Mouse (Mus musculus) naive thymus-derived CD4-positive, alpha-beta T cell, adult 2 months (primary cell): Measurements from ENCODE around the gene Pde4dip.

Experiments
- DNase-seq: peaks from one replicate; pipeline ENCODE4 v3.0.0-alpha.2; 2011; ENCODE audit warnings: low read depth

The Pde4dip gene

GRCm38 (mm10) chr3:97844163-97844820, 44.2 kb downstream of the Pde4dip start:
- no peak for DNase-seq

- DNase-seq: no peak
These were observed 45.9 kb downstream of the Pde4dip start for GRCm38 (mm10) chr3:97842641-97843040.

DNA sequence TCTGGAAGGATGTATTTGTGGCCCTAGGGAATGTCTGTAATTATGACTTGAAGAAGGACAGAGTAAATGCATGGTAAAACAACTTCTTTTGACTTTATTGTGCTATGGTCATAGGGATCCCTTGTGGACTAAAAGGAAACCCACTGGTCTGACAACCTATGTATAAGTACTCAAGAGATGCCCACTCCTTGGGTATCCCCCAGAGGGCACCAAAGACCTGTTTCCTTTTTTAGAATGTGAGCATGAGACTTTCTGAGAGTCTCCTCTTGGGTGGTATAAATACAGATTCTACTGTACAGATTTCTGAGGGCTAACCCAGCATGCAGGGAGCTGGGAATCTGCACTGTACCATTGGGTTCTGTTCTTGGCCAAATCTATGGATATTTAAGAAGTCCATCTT, 48.1 kb downstream of the Pde4dip start:
- DNase-seq: no peak

DNA sequence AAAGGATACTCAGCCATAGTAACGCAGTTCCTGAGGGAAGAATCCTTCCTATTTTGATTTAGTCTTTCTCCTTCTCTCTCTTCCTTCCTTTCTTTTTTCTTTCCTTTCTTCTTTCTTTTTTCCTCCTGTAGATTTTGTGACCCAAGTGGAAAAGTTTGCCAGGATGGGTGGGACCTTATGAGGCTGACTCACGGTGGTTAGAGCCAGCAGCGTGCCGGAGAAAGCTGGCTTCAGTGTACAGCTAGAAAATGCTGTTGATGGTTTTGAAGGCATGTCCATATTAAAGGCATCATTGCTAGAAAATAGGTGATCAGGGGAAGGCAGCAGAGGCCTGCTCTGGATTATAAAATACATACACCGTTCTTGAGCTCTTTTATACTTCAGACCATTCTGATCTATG, 52.6 kb downstream of the Pde4dip start:
- no peak for DNase-seq

DNA sequence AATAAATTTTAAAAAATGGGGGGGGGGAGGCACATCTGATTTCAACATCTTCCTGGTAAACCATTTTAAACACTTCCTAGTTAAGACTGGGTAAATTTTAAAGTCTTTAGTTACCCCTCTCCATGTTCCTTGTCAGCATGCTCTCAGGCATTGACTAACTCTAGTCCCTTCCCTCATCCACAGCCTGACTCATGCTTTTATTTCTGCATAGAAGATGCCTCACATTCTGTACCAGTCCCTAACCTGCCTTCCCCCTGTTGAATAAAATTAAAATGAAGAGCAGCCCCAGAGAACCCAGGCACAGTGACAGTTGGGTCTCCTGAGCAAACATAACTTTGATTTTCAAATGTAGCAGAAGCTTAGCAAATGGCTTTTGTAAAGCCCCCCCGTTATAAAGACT, 53.9 kb downstream of the Pde4dip start:
- DNase-seq: no peak

DNA sequence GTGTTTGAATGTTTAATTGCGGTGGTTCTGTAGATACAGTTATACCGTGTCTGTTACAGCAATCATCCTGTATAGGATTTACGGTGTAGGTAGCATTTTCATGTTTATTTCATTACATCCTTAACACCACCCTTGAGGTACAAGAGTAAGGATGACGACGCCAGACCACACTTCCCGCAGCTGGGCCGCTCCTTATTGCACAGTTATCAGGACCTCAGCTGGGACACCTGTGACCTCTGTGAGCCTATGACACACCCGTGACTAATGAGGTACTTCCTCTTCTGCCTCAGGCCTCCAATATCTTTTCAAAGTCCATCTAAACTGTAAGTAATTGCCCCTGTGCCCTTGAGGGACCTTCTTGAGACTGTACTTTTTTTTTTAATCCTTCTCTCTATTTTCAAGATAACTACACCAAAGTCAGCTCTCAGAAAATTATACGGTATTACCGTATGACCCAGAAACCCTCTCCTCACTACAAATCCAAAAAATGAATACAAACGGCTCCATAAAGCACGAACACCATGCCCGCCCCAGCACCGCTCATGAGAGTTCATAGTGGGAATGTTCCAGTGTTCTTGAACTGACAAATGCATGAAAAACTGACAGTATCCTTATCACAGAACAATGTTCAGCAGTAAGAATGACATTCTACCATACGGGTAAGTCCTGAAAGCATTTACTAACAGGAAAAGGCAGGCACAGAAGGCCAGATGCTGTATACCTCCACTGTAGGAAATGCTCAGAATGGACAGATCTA, 56.8 kb downstream of the Pde4dip start:
- DNase-seq: no peak

- no peak for DNase-seq
These were observed 57.9 kb downstream of the Pde4dip start for GRCm38 (mm10) chr3:97830622-97831021.

DNA sequence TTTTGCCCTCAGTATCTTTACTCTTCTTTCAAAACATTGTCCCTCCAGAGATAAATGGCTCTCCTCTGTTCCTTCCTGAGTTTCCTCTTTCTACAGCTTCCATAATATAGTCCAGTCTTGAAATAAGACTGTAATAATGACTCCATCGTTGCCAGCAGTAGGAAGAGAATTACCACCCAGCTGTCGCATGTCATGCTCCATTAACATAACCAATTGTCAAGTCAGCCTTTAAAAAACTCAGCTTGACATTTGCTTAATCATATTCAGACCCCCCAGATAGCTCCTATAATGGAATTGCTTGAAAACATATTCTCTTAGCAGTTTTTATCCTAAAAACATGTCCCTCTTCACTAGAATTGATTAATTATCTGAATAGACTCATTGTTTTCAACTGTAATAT, 58.4 kb downstream of the Pde4dip start:
- no peak for DNase-seq

- DNase-seq: no peak
These were observed 60.2 kb downstream of the Pde4dip start for GRCm38 (mm10) chr3:97828286-97828685.

DNA sequence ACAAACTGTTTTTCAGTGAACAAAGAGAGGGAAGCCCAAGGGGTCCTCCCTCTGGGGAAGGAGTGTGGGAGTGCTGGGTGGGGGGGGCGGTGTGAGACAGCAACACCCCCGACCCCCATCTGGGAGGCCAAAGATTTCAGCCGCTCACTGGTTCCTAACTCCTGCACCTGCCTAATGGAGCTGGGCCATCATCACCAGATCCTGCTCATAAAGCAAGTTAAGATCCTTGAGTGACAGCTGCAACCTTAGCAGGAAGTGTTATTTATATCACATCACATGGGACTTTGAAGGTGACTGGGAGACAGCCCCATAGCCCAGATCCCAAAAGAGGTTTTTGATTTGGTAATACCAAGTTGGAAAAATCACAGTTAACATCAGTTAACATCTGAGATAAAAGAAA, 63.3 kb downstream of the Pde4dip start:
- DNase-seq: no peak

DNA sequence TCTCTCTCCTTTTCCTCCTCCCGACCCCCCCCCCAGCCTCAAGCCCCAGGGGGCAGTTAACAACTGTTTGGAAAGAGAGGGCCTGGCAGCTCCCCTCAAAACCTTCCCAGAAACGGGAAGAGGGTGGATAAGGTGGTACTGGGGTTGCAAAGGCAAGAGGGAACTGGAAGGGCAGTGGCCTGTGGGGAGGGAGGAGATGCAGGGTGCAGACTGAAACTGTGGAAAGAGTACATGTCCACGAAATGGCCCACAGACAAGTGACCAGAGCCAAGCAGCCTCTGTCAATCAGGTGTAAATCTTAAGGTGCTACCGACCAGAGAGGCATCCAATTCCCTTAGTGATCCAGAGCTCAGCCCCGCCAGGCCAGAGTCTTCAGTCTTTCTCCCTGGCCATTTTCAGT, 63.8 kb downstream of the Pde4dip start:
- no peak for DNase-seq

- DNase-seq: peak; percentile 8
These were observed 64.3 kb downstream of the Pde4dip start for GRCm38 (mm10) chr3:97824011-97824711.

DNA sequence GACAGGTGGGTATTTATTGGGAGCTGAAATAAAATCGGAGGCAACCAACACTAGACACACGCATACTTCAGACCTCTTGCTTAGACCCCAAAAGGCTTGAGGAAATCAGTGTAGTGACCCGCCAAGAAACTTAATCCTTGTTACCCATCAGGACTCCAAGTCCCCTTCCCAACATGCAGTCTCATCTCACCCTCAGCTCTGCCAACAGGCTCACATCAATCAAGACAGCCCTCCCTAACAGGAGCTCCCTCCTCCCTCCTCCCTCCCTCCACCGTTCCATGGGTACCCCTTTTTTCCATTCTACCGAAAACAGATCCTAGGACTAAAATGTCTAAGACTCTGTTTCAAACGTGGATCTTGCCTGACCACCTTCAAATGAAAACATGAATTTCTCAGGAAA, 65.1 kb downstream of the Pde4dip start:
- DNase-seq: no peak

- DNase-seq: no peak
These were observed 69.5 kb downstream of the Pde4dip start for GRCm38 (mm10) chr3:97819050-97819449.

GRCm38 (mm10) chr3:97818383-97818982, 70.0 kb downstream of the Pde4dip start:
- DNase-seq: no peak

GRCm38 (mm10) chr3:97811651-97812399, 76.7 kb downstream of the Pde4dip start:
- no peak for DNase-seq

- DNase-seq: no peak
These were observed 77.3 kb downstream of the Pde4dip start for GRCm38 (mm10) chr3:97811158-97811557.

- no peak for DNase-seq
These were observed 78.2 kb downstream of the Pde4dip start for GRCm38 (mm10) chr3:97810334-97810733.

DNA sequence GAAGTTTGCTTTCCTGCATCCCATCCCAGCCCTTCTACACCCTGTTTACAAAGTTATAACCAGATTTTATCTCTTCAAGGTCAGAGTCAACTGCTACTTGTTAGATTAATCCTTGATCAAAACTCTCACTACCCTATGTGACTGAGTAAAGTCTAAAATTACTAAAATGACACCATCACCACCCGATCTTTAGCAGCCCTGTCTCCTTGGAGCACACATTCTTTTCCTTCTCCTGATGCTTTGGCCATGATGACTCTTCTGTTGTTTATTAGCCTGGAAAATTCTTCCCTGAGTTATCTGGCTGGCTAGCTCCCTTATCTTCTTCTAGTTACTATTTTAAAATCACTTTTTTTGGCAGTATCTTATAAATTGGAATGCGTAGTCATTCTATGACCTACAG, 82.9 kb downstream of the Pde4dip start:
- DNase-seq: no peak

DNA sequence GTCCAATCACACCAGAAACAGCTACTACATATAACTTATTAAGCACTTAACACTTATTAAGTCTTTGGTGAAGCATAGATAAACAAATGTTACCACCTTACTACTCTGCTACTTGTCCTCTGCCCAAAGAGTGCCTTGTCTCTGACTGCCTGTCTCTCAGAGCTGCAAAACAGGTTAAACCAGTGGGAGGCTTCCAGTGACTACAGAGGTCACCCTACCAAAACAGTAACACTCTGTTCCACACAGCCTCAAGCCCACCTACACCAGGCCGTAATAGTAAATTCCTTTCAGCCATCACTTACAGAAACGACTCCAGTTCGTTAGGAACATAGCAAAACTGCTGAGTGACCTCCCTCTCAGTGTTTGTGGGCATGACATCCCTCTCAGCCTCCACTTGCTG, 84.8 kb downstream of the Pde4dip start:
- DNase-seq: no peak

DNA sequence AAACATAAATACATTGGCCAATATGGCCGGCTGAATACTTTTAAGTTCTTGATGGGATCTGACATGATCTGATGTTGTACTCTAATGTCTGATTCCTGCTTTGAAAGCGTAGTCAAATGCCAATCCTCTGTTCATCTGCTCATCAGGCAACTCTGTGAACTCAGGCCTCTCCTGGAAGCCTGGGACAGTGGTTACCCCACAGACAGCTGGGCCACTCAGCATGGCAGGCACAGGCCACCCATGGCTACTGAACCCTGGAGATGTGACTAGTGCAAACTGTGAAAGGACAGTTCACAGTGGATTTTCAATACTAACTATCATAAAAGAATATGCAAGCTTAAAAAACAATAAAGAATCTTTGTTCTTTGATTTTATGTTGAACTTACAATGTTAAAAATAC, 85.6 kb downstream of the Pde4dip start:
- DNase-seq: no peak

DNA sequence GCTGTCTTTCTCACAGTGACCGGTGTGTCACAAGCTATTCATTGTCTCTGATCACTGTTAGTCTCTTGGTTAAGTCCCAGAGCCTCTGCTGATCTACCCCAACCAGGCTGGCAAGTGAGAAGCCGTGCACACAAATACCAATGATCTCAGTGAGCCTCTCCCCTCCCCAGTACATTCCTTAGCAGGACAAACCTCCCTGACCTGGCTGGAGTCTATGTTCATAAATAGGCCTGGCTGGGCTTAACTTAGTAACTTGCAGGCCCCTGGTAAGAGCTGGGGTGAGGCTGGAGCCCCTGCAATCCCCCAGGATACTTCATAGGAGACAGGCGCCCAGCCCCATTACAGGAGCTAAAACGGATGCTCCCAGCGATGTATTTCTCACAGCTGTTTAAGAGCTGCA, 86.2 kb downstream of the Pde4dip start:
- no peak for DNase-seq
